ENCODE assay signal across 8 mouse cellular contexts in genomic region chr11:117912684-117913352, GRCm38 (mm10). TPM values are rescaled to one million over a fixed set of nuclear protein-coding genes. Genes with fewer than 3 reads are reported as not detected.
DNase-seq lines count a peak whose midpoint lies in the region; ATAC-seq lines count a peak whose summit lies in the region.

No protein-coding gene starts in this region.

- peaks cover 43% of the 10 kb centered on the region for H3K27me3 ChIP-seq in hindbrain, embryonic 10.5 days (ENCODE audit: insufficient read depth, poor library complexity, severe bottlenecking)
- 0 out of 2 replicates have a peak, but pooled peaks cover 8% of the 10 kb centered on the region for H3K27me3 ChIP-seq in hindbrain, embryonic 13.5 days
- no peaks in the 10 kb centered on the region for H3K27me3 ChIP-seq in intestine, embryonic 14.5 days (replicated peaks; ENCODE audit: control insufficient read depth, insufficient read depth, low read length)

- H3K36me3 ChIP-seq in hindbrain, embryonic 10.5 days: no peaks in the 10 kb centered on the region
- H3K36me3 ChIP-seq in hindbrain, embryonic 13.5 days: no peaks in the 10 kb centered on the region
- H3K36me3 ChIP-seq in intestine, embryonic 14.5 days (ENCODE audit: control insufficient read depth, insufficient read depth, low read length): no peaks in the 10 kb centered on the region

- no peak overlapping the region for H3K9ac ChIP-seq in hindbrain, embryonic 13.5 days
- H3K9ac ChIP-seq in intestine, embryonic 14.5 days (ENCODE audit: low read length): no peak overlapping the region

- no peak overlapping the region for H3K4me2 ChIP-seq in hindbrain, embryonic 13.5 days
- no peak overlapping the region for H3K4me2 ChIP-seq in intestine, embryonic 14.5 days (ENCODE audit: low read length)

- intact Hi-C loops in gastrocnemius, postnatal 14 days (cut with DNase I; ENCODE audit: low total_unique reads): loop anchor here (5.0 kb wide), 2 partner anchors 54 to 109 kb away; no protein-coding TSS in a partner anchor
- intact Hi-C loops in left cerebral cortex, postnatal 14 days (cut with DNase I): loop anchor here (5.0 kb wide), 2 partner anchors 59 to 109 kb away; partner anchors contain the start of gene Socs3

- ATAC-seq in hindbrain, embryonic 13.5 days (ENCODE audit: low FRiP score): no peak
- ATAC-seq in common myeloid progenitor, adult 5-6 weeks (replicated peaks; ENCODE audit: low read depth, poor library complexity, severe bottlenecking): peak; percentile 88
- peak; percentile 81 for ATAC-seq in intestine, embryonic 14.5 days (replicated peaks; ENCODE audit: low FRiP score, low TSS enrichment, low read depth)
- ATAC-seq in megakaryocyte progenitor cell, adult 5-6 weeks (replicated peaks; ENCODE audit: poor library complexity): peak; percentile 87

- peak overlapping the region; percentile 30 for H3K4me3 ChIP-seq in hindbrain, embryonic 10.5 days
- H3K4me3 ChIP-seq in hindbrain, embryonic 13.5 days: no peak overlapping the region
- no peak overlapping the region for H3K4me3 ChIP-seq in intestine, embryonic 14.5 days (ENCODE audit: low read depth, low read length)

- 31% methylated on average over 13 of the region's 13 CpGs for WGBS in hindbrain, embryonic 10.5 days
- WGBS in hindbrain, embryonic 13.5 days: 31% methylated on average over 13 of the region's 13 CpGs
- 30% methylated on average over 13 of the region's 13 CpGs for WGBS in intestine, embryonic 14.5 days

- DNase-seq in hindbrain, embryonic 10.5 days (ENCODE audit: low spot score): peak; percentile 75
- DNase-seq in gastrocnemius, postnatal 14 days: peak; percentile 85
- peak; percentile 88 for DNase-seq in intestine, embryonic 14.5 days (ENCODE audit: low spot score)
- peak; percentile 68 to 80 for DNase-seq in left cerebral cortex, postnatal 14 days (ENCODE audit: low spot score in 2 of 2)
- DNase-seq in spleen, adult 12 weeks (ENCODE audit: low spot score): peak; percentile 51

- peaks cover 12% of the 10 kb centered on the region for H3K9me3 ChIP-seq in hindbrain, embryonic 10.5 days
- H3K9me3 ChIP-seq in hindbrain, embryonic 13.5 days: 0 out of 2 replicates have a peak, but pooled peaks cover 4% of the 10 kb centered on the region
- peaks cover 5% of the 10 kb centered on the region; the same call in 1 of the 2 replicates for H3K9me3 ChIP-seq in intestine, embryonic 14.5 days (ENCODE audit: control insufficient read depth, low read length)

- H3K4me1 ChIP-seq in hindbrain, embryonic 10.5 days (replicated peaks): peaks cover 20% of the 10 kb centered on the region
- peaks cover 5% of the 10 kb centered on the region for H3K4me1 ChIP-seq in hindbrain, embryonic 13.5 days (replicated peaks)
- peaks cover 2% of the 10 kb centered on the region for H3K4me1 ChIP-seq in intestine, embryonic 14.5 days (replicated peaks; ENCODE audit: control insufficient read depth, insufficient read depth, low read length)

- peak overlapping the region; percentile 74 for H3K27ac ChIP-seq in hindbrain, embryonic 10.5 days
- H3K27ac ChIP-seq in hindbrain, embryonic 13.5 days: no peak overlapping the region
- no peak overlapping the region; the same call in 1 of the 2 replicates for H3K27ac ChIP-seq in intestine, embryonic 14.5 days (ENCODE audit: low read depth)

RNA-seq across cellular contexts. Expression of gene Tha1, which starts 39.5 kb away (rescaled TPM):
- polyA plus RNA-seq in hindbrain, embryonic 10.5 days (2016; fragmentation: Nextera tagmentation; extraction: Ambion mirVana): 3.5 and 3.8 TPM in 2 replicates
- 3.2 and 3.3 TPM in 2 replicates for polyA plus RNA-seq in hindbrain, embryonic 13.5 days (2015; fragmentation: Nextera tagmentation; extraction: Ambion mirVana)
- 5.4 and 6.0 TPM in 2 replicates for total RNA-seq in common myeloid progenitor, adult 5-6 weeks (2017)
- total RNA-seq in gastrocnemius, postnatal 14 days (2021): 1 to 10 TPM; 5.8 to 7.5 TPM
- polyA plus RNA-seq in intestine, embryonic 14.5 days (2014; fragmentation: Nextera tagmentation; extraction: Ambion mirVana): 4.5 and 5.1 TPM in 2 replicates
- 1 to 10 TPM; 3.4 to 5.1 TPM for total RNA-seq in left cerebral cortex, postnatal 14 days (2021)
- total RNA-seq in megakaryocyte progenitor cell, adult 5-6 weeks (2015): 2.9 and 4.1 TPM in 2 replicates
- 3.1 and 4.6 TPM in 2 replicates for total RNA-seq in megakaryocyte progenitor cell, adult 5-6 weeks (2017)

RNA-seq across cellular contexts. Expression of gene Tmem235, which starts 52.3 kb away (rescaled TPM):
- not detected in 2 replicates for polyA plus RNA-seq in hindbrain, embryonic 10.5 days (2016; fragmentation: Nextera tagmentation; extraction: Ambion mirVana)
- polyA plus RNA-seq in hindbrain, embryonic 13.5 days (2015; fragmentation: Nextera tagmentation; extraction: Ambion mirVana): not detected in 2 replicates
- not detected in 2 replicates for total RNA-seq in common myeloid progenitor, adult 5-6 weeks (2017)
- total RNA-seq in gastrocnemius, postnatal 14 days (2021): not detected
- polyA plus RNA-seq in intestine, embryonic 14.5 days (2014; fragmentation: Nextera tagmentation; extraction: Ambion mirVana): not detected in 2 replicates
- total RNA-seq in left cerebral cortex, postnatal 14 days (2021): not detected
- not detected in 2 replicates for total RNA-seq in megakaryocyte progenitor cell, adult 5-6 weeks (2015)
- total RNA-seq in megakaryocyte progenitor cell, adult 5-6 weeks (2017): not detected in 2 replicates

RNA-seq across cellular contexts. Expression of gene Socs3, which starts 57.0 kb away (rescaled TPM):
- 12.5 and 14.2 TPM in 2 replicates for polyA plus RNA-seq in hindbrain, embryonic 10.5 days (2016; fragmentation: Nextera tagmentation; extraction: Ambion mirVana)
- 8.3 and 8.8 TPM in 2 replicates for polyA plus RNA-seq in hindbrain, embryonic 13.5 days (2015; fragmentation: Nextera tagmentation; extraction: Ambion mirVana)
- 8.3 and 10.4 TPM in 2 replicates for total RNA-seq in common myeloid progenitor, adult 5-6 weeks (2017)
- total RNA-seq in gastrocnemius, postnatal 14 days (2021): 1 to 10 TPM; 2.9 to 3.7 TPM
- 8.1 and 8.7 TPM in 2 replicates for polyA plus RNA-seq in intestine, embryonic 14.5 days (2014; fragmentation: Nextera tagmentation; extraction: Ambion mirVana)
- 1 to 10 TPM; 3.7 to 3.8 TPM for total RNA-seq in left cerebral cortex, postnatal 14 days (2021)
- total RNA-seq in megakaryocyte progenitor cell, adult 5-6 weeks (2015): 0.76 and 0.96 TPM in 2 replicates
- total RNA-seq in megakaryocyte progenitor cell, adult 5-6 weeks (2017): 0.79 and 1.1 TPM in 2 replicates
